Mouse (Mus musculus) gastrocnemius, postnatal 10 days (tissue): ENCODE data around the gene B4galnt4. TPM values are rescaled to one million over a fixed set of nuclear protein-coding genes. Genes with fewer than 3 reads are reported as not detected.

Experiments used
- DNase-seq: peaks from one replicate; pipeline ENCODE4 v3.0.0; 2021; ENCODE audit warnings: mixed read lengths
- total RNA-seq, 2 experiments: library from RNA; stranded (reverse); gene quantifications; 2 replicates each; pipeline ENCODE4 v1.2.3; 2021

B4galnt4 gene
- total RNA-seq, 2 experiments from 2014 or later: 0.11 to 0.38 TPM

DNA sequence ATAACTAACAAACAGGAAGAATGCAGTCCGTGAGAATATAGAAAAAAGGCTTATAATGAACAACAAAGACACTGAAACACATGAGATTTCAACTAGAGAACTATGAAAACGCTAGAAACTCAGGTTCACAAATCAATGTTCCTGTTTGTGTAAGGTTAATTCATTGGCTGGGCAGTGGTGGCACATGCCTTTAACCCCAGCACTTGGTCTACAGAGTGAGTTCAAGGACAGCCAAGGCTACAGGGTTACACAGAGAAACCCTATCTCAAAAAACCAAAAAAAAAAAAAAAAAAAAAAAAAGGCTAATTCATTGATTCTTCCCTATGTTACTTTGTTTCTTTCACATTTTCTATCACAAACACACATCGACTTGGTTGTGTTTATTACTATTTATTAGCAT lies 59.7 kb downstream of the B4galnt4 start:
- no peak for DNase-seq

DNA sequence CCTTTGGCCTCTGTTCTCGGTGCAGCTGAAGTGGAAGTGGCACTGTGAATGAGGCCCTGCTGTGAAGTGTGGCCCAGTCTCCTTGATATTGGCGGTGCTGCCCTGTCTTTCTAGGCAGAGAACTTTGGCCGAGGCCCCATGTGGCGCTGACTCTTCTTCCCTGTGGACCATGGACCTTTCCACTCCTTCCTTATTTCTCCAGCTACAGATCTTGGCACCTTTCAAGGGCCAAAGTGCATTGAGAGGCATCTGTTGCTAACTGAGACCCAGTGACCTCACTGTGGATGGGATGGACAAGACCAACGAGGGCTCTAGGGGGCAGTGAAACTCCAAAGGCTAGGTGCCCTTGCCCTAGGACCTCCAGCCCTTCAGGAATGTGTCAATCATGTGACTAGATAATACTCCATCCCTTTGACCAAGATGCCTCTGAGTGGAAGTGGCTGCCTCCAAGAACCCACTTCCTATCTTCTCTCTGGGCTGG lies 60.2 kb downstream of the B4galnt4 start:
- DNase-seq: no peak

Other genes with a start within 250 kb of the B4galnt4 start
- under 1 TPM; 0.12 to 0.16 TPM for gene Zfp941, start 238.9 kb upstream of the B4galnt4 start, total RNA-seq
- gene Urah, start 226.1 kb upstream of the B4galnt4 start, total RNA-seq: not detected
- not detected for gene Scgb1c1, start 215.6 kb upstream of the B4galnt4 start, total RNA-seq
- gene Odf3, start 213.3 kb upstream of the B4galnt4 start, total RNA-seq: not detected
- not detected for gene Gm45785, start 204.8 kb upstream of the B4galnt4 start, total RNA-seq
- gene Ric8a, start 204.1 kb upstream of the B4galnt4 start, total RNA-seq: 10 to 100 TPM; 19.4 to 27.7 TPM
- gene Bet1l, start 203.5 kb upstream of the B4galnt4 start, total RNA-seq: 10 to 100 TPM; 12.3 to 13.6 TPM
- gene Psmd13, start 179.1 kb upstream of the B4galnt4 start, total RNA-seq: 100 to 1,000 TPM; 104 to 105 TPM
- gene Sirt3, start 178.8 kb upstream of the B4galnt4 start, total RNA-seq: 10 to 100 TPM; 16.3 to 19.1 TPM
- 1,000 to 10,000 TPM in 1 of 2 experiments, 100 to 1,000 TPM in 1; 998 to 1,003 TPM for gene Cox8b, start 160.7 kb upstream of the B4galnt4 start, total RNA-seq
- gene Nlrp6, start 140.2 kb upstream of the B4galnt4 start, total RNA-seq: not detected
- gene Pgghg, start 119.7 kb upstream of the B4galnt4 start, total RNA-seq: 10 to 100 TPM in 1 of 2 experiments, 1 to 10 TPM in 1; 7.6 to 13.1 TPM
- gene Ifitm5, start 110.8 kb upstream of the B4galnt4 start, total RNA-seq: 1 to 10 TPM in 1 of 2 experiments, under 1 TPM in 1; 0.54 to 6.9 TPM
- gene Gm45717, start 105.2 kb upstream of the B4galnt4 start, total RNA-seq: not detected
- 100 to 1,000 TPM; 142 to 180 TPM for gene Ifitm2, start 105.1 kb upstream of the B4galnt4 start, total RNA-seq
- gene Ifitm1, start 93.9 kb upstream of the B4galnt4 start, total RNA-seq: 1 to 10 TPM; 2.1 to 3.7 TPM
- gene Ifitm3, start 50.3 kb upstream of the B4galnt4 start, total RNA-seq: 10 to 100 TPM; 54.7 to 70.0 TPM
- under 1 TPM; 0.49 to 0.84 TPM for gene Ifitm6, start 43.2 kb upstream of the B4galnt4 start, total RNA-seq
- not detected for gene Gm17387, start 32.0 kb upstream of the B4galnt4 start, total RNA-seq
- not detected for gene Pkp3, start 17.1 kb downstream of the B4galnt4 start, total RNA-seq
- gene Sigirr, start 39.5 kb downstream of the B4galnt4 start, total RNA-seq: 1 to 10 TPM; 2.4 to 2.6 TPM
- not detected for gene Ano9, start 56.7 kb downstream of the B4galnt4 start, total RNA-seq
- gene Ptdss2, start 61.3 kb downstream of the B4galnt4 start, total RNA-seq: 10 to 100 TPM; 16.8 to 18.0 TPM
- gene Rnh1, start 111.8 kb downstream of the B4galnt4 start, total RNA-seq: 10 to 100 TPM; 52.9 to 56.0 TPM
- gene Hras, start 132.9 kb downstream of the B4galnt4 start, total RNA-seq: 100 to 1,000 TPM; 205 to 240 TPM
- gene Lrrc56, start 133.1 kb downstream of the B4galnt4 start, total RNA-seq: 1 to 10 TPM; 2.7 to 3.2 TPM
- not detected for gene Lmntd2, start 153.0 kb downstream of the B4galnt4 start, total RNA-seq
- 1 to 10 TPM; 2.1 to 2.8 TPM for gene Rassf7, start 154.8 kb downstream of the B4galnt4 start, total RNA-seq
- gene Phrf1, start 167.7 kb downstream of the B4galnt4 start, total RNA-seq: 10 to 100 TPM; 29.8 to 37.0 TPM
- 1 to 10 TPM in 1 of 2 experiments, under 1 TPM in 1; 0.59 to 1.2 TPM for gene Irf7, start 205.4 kb downstream of the B4galnt4 start, total RNA-seq
- 1 to 10 TPM; 1.0 to 1.1 TPM for gene Cdhr5, start 215.7 kb downstream of the B4galnt4 start, total RNA-seq
- gene Sct, start 218.0 kb downstream of the B4galnt4 start, total RNA-seq: 1 to 10 TPM in 1 of 2 experiments, under 1 TPM in 1; 0.99 to 2.5 TPM
- under 1 TPM; 0.70 to 0.99 TPM for gene Drd4, start 230.9 kb downstream of the B4galnt4 start, total RNA-seq